Mouse (Mus musculus) left cerebral cortex, adult 2 months (tissue): ENCODE results near the gene Il1r1. TPM values are rescaled to one million over a fixed set of nuclear protein-coding genes. Genes with fewer than 3 reads are reported as not detected.
A peak's percentile ranks its signal among the peaks of the same experiment; 100 is the strongest.

Experiments
- DNase-seq, 2 experiments: peaks; one replicate each; pipeline ENCODE4 v3.0.0; 2021 to 2022; ENCODE audit warnings: low spot score in 2 of 2, mixed read lengths in 1 of 2; ENCODE audit errors: extremely low spot score in 1 of 2
- H3K27ac ChIP-seq: fragments of 200-600 bp; 2 replicates; pipeline ENCODE4 v1.8.1; 2022
- H3K4me3 ChIP-seq: fragments of 200-600 bp; 2 replicates; pipeline ENCODE4 v1.8.1; 2022
- CTCF ChIP-seq: fragments of 200-600 bp; IDR thresholded peaks from 2 replicates; pipeline ENCODE4 v1.8.1; 2022; ENCODE audit warnings: antibody characterized with exemption, mild to moderate bottlenecking, moderate library complexity
- intact Hi-C: fragments of 180-260 bp; cut with DNase I; formaldehyde crosslinking; loops from one replicate; pipeline ENCODE4 v1.15.1; 2025
- total RNA-seq, 2 experiments: library from RNA; stranded (reverse); gene quantifications; 2 replicates each; pipeline ENCODE4 v1.2.3; 2021

Gene Il1r1
- total RNA-seq, 2 experiments from 2014 or later, result 2.5 to 3.2 TPM

GRCm38 (mm10) chr1:40233621-40234020 lies 8.7 kb downstream of the Il1r1 start:
- intact Hi-C loops, result loop anchor here (5.0 kb wide), 1 partner anchor 96 kb away; no protein-coding TSS in a partner anchor
- no peak overlapping the region for H3K27ac ChIP-seq
- no peak for TF ChIP-seq CTCF
- DNase-seq, result no peak
- H3K4me3 ChIP-seq, result no peak overlapping the region

GRCm38 (mm10) chr1:40235597-40236249 lies 10.8 kb downstream of the Il1r1 start:
- intact Hi-C loops, result loop anchor here (2.0 kb wide), 1 partner anchor 123 kb away; no protein-coding TSS in a partner anchor
- no peak for TF ChIP-seq CTCF
- no peak for DNase-seq
- Histone ChIP-seq H3K27ac (peak overlapping the region; percentile 24), H3K4me3 (no peak overlapping the region)

GRCm38 (mm10) chr1:40236694-40237093 lies 11.8 kb downstream of the Il1r1 start:
- Histone ChIP-seq H3K27ac (no peak overlapping the region), H3K4me3 (no peak overlapping the region)
- TF ChIP-seq CTCF, result no peak
- intact Hi-C loops, result loop anchor here (2.0 kb wide), 1 partner anchor 122 kb away; no protein-coding TSS in a partner anchor
- DNase-seq, result no peak

GRCm38 (mm10) chr1:40237094-40237493 lies 12.2 kb downstream of the Il1r1 start:
- no peak for TF ChIP-seq CTCF
- Histone ChIP-seq H3K27ac (no peak overlapping the region), H3K4me3 (no peak overlapping the region)
- intact Hi-C loops, result loop anchor here (2.0 kb wide), 1 partner anchor 122 kb away; no protein-coding TSS in a partner anchor
- DNase-seq, result no peak

GRCm38 (mm10) chr1:40240353-40241092 lies 15.6 kb downstream of the Il1r1 start:
- H3K27ac ChIP-seq, result no peak overlapping the region
- intact Hi-C loops, result no loop called here
- TF ChIP-seq CTCF, result no peak

GRCm38 (mm10) chr1:40242717-40243116 lies 17.8 kb downstream of the Il1r1 start:
- no peak for TF ChIP-seq CTCF
- DNase-seq, result no peak
- intact Hi-C loops, result no loop called here
- no peak overlapping the region for H3K4me3 ChIP-seq
- H3K27ac ChIP-seq, result no peak overlapping the region

More at GRCm38 (mm10) chr1:40240353-40241092, 15.6 kb downstream of the Il1r1 start:
- no peak overlapping the region for H3K4me3 ChIP-seq
- no peak for DNase-seq

- TF ChIP-seq CTCF, result no peak
- Histone ChIP-seq H3K27ac (no peak overlapping the region), H3K4me3 (no peak overlapping the region)
- no peak for DNase-seq
- intact Hi-C loops, result no loop called here
Measured at GRCm38 (mm10) chr1:40243561-40243998, 18.7 kb downstream of the Il1r1 start.

- Histone ChIP-seq H3K27ac (no peak overlapping the region), H3K4me3 (no peak overlapping the region)
- TF ChIP-seq CTCF, result peak; percentile 6; the same call in 1 of the 2 replicates
- intact Hi-C loops, result no loop called here
- DNase-seq, result no peak
Measured at GRCm38 (mm10) chr1:40250425-40250824, 25.5 kb downstream of the Il1r1 start.

GRCm38 (mm10) chr1:40252507-40252906 lies 27.6 kb downstream of the Il1r1 start:
- H3K4me3 ChIP-seq, result no peak overlapping the region
- intact Hi-C loops, result no loop called here
- H3K27ac ChIP-seq, result no peak overlapping the region
- DNase-seq, result no peak
- no peak for TF ChIP-seq CTCF

- Histone ChIP-seq H3K4me3 (no peak overlapping the region), H3K27ac (no peak overlapping the region)
- TF ChIP-seq CTCF, result no peak
- no peak for DNase-seq
- intact Hi-C loops, result no loop called here
Measured at GRCm38 (mm10) chr1:40253940-40254339, 29.1 kb downstream of the Il1r1 start.

- TF ChIP-seq CTCF, result no peak
- DNase-seq, result no peak
- no peak overlapping the region for H3K27ac ChIP-seq
- intact Hi-C loops, result no loop called here
- no peak overlapping the region for H3K4me3 ChIP-seq
Measured at GRCm38 (mm10) chr1:40254347-40255057, 29.6 kb downstream of the Il1r1 start.
